Mouse (Mus musculus): ENCODE measurements around the gene Pfdn2. TPM values are rescaled to one million over a fixed set of nuclear protein-coding genes. Genes with fewer than 3 reads are reported as not detected.

The Pfdn2 gene
- polyA plus RNA-seq, 1 experiment from 2014 or later = 134 TPM

- Histone ChIP-seq H3K36me3 (peaks cover 4% of the 10 kb centered on the region; the same call in 1 of the 2 replicates), H3K4me3 (peak overlapping the region; percentile 77), H3K9me3 (replicated peaks) (no peaks in the 10 kb centered on the region), H3K9ac (peak overlapping the region; percentile 91), H3K27me3 (no peaks in the 10 kb centered on the region), H3K27ac (peak overlapping the region; percentile 99), H3K4me1 (peaks cover 37% of the 10 kb centered on the region), H3K4me2 (replicated peaks) (peak overlapping the region; percentile 81)
- ATAC-seq (ENCODE audit: low FRiP score) = peak; percentile 90
- WGBS = 2% methylated on average over 44 of the region's 61 CpGs
Observed at GRCm38 (mm10) chr1:171329433-171330215, 15.8 kb upstream of the Pfdn2 start.

- WGBS = under 1% methylated on average over 4 of the region's 4 CpGs
- Histone ChIP-seq H3K27me3 (no peaks in the 10 kb centered on the region), H3K4me3 (peak overlapping the region; percentile 77), H3K9ac (peak overlapping the region; percentile 91), H3K9me3 (replicated peaks) (no peaks in the 10 kb centered on the region), H3K4me2 (replicated peaks) (peak overlapping the region; percentile 81), H3K4me1 (peaks cover 37% of the 10 kb centered on the region), H3K27ac (peak overlapping the region; percentile 99), H3K36me3 (peaks cover 4% of the 10 kb centered on the region; the same call in 1 of the 2 replicates)
- ATAC-seq (ENCODE audit: low FRiP score) = 0 out of 2 replicates have a peak, but pooled peaks have one; percentile 20
Observed at GRCm38 (mm10) chr1:171330216-171330560, 15.3 kb upstream of the Pfdn2 start.

DNA sequence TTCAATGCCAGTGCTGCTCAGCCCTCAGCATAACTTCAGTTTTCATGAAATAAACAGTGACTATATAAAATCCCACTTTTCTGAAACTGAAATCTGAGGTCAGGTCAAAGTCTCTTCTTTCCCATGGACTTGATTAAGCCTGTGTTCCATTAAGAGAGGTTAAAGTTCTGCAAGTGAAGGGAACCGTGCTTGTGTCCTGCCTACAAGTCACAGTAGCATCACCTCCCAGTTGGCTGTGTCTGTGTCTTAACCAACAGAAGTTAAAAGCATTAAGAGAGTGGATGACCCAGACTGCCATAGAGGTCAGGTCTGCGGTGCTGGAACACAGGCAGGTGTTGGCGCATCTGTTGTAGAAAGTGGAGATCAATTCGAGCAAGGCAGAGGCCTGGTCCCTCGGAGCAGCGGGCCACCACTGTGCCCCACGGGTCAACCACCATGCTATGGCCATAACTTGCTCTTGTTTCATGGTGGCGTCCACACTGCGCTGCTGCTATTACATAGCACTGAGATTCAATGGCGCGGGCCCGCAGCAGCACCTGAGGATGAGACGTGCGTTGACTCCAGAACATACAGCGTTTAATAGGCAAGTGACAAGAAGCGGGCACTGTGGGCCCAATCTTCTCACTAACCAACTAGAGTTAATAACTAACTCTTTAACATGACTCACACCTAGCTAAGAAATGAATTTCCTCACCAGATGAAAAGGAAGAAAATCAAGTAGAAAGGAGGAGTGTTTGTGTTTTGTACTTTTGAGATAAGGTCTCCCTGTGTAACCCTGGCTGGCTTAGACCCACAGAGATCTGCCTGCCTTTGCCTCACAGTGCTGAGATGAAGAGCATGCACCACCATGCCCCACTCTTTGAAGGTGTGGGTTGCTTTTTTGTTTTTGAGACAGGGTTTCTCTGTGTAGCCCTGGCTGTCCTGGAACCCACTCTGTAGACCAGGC, 2.9 kb upstream of the Pfdn2 start:
- ATAC-seq (ENCODE audit: low FRiP score) = no peak
- Histone ChIP-seq H3K9ac (no peak overlapping the region), H3K9me3 (replicated peaks) (peaks cover 4% of the 10 kb centered on the region), H3K4me2 (replicated peaks) (no peak overlapping the region), H3K27me3 (no peaks in the 10 kb centered on the region), H3K36me3 (peaks cover 60% of the 10 kb centered on the region), H3K4me1 (peaks cover 20% of the 10 kb centered on the region), H3K27ac (no peak overlapping the region), H3K4me3 (no peak overlapping the region)
- 95% methylated on average over 16 of the region's 16 CpGs for WGBS

DNA sequence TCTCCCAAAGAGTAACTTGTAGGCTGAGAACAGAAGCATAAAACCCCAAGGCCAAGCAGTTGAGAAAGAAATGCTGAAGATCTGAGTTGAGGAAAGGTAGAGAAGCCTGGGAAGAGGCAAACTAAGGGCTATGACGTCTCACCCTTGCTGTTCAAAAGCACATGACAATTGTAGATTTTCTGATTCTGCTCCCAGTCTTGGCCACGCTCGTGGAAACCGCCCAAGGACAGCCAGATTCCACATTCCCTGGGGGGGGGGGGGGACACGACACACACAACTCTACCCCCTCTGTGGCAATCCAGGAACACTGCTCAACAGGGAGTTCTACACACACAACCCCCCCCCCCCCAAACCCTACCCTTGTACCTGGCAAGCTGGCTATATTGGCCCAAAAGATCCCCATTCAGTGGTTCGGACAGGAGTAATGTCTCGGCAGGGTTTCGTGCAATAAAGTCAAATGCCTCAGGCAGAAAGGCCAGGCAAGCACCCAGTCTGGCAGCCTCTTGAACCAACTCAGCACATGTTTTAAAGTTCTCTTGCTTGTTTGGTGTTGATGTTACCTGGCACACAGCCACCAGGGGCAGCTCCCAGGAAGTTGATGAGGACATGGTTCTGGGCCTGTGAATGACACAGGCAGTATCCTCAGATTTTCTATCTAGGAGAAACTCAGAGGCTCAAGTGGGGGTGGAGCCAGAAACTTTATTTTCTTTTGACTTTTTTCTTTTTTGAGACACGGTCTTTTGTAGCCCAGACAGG, 1.4 kb upstream of the Pfdn2 start:
- H3K27me3 ChIP-seq = no peaks in the 10 kb centered on the region
- H3K27ac ChIP-seq = no peak overlapping the region
- H3K9me3 ChIP-seq (replicated peaks) = peaks cover 4% of the 10 kb centered on the region
- WGBS = 89% methylated on average over 9 of the region's 9 CpGs
- H3K36me3 ChIP-seq = peaks cover 46% of the 10 kb centered on the region
- H3K9ac ChIP-seq = no peak overlapping the region
- no peak for ATAC-seq (ENCODE audit: low FRiP score)
- peak overlapping the region; percentile 89; the same call in 1 of the 2 replicates for H3K4me2 ChIP-seq (replicated peaks)
- H3K4me3 ChIP-seq = no peak overlapping the region
- peaks cover 20% of the 10 kb centered on the region for H3K4me1 ChIP-seq

DNA sequence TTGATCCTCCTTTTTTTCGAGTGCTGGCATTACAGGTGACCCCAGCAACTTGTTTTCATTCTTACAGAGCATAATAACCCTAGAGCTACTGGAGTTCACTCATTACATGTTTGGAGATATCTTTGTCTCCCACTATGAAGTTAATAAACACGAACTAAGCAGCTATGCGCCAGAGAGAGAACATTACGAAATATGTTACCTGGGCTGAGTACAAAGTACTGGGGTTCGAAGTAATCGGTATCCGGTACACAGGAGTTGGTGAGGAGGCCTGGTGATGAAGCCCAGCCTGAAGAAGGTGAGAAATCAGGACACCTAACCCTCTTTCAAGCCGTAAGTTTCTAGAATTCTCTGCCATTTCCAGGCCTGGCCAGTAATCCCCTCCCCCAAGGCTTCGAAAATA, 755 bp upstream of the Pfdn2 start:
- Histone ChIP-seq H3K9me3 (replicated peaks) (peaks cover 4% of the 10 kb centered on the region), H3K4me2 (replicated peaks) (peak overlapping the region; percentile 89), H3K27ac (no peak overlapping the region), H3K9ac (peak overlapping the region; percentile 83), H3K4me1 (peaks cover 20% of the 10 kb centered on the region), H3K27me3 (no peaks in the 10 kb centered on the region), H3K4me3 (peak overlapping the region; percentile 68), H3K36me3 (peaks cover 40% of the 10 kb centered on the region)
- no peak for ATAC-seq (ENCODE audit: low FRiP score)
- WGBS = 80% methylated on average over 9 of the region's 9 CpGs

- H3K4me3 ChIP-seq = peak overlapping the region; percentile 68
- H3K4me1 ChIP-seq = peaks cover 20% of the 10 kb centered on the region
- H3K9me3 ChIP-seq (replicated peaks) = peaks cover 4% of the 10 kb centered on the region
- no peaks in the 10 kb centered on the region for H3K27me3 ChIP-seq
- H3K36me3 ChIP-seq = peaks cover 27% of the 10 kb centered on the region
- H3K27ac ChIP-seq = 0 out of 2 replicates have a peak overlapping the region, but pooled peaks have one; percentile 56
- under 1% methylated on average over 14 of the region's 14 CpGs for WGBS
- H3K9ac ChIP-seq = peak overlapping the region; percentile 83
- ATAC-seq (ENCODE audit: low FRiP score) = no peak; the same call in 1 of the 2 replicates
- peak overlapping the region; percentile 89 for H3K4me2 ChIP-seq (replicated peaks)
Observed at GRCm38 (mm10) chr1:171346095-171346450, 603 bp downstream of the Pfdn2 start.

DNA sequence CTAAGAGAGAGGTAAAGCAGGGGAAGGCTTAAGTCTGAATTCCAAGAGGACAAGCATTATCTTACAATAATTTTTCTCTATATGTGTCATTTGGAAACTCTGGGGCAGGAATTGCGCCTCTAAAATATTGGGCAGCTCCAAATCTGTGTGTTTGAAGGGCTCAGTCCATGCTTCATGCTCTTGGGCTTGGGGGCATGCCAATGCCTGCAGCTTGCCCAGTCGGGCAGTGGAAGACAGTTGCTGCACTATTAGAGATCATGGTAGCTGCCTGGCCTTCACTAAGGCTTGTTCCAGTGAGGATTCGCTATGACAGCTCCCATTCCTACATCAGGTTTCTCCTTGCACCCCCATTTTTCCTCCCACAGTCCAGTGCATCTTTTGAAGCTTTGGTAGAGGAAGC, 3.2 kb downstream of the Pfdn2 start:
- Histone ChIP-seq H3K4me1 (peaks cover 20% of the 10 kb centered on the region), H3K27me3 (no peaks in the 10 kb centered on the region), H3K4me2 (replicated peaks) (no peak overlapping the region), H3K9me3 (replicated peaks) (peaks cover 4% of the 10 kb centered on the region), H3K27ac (no peak overlapping the region), H3K9ac (no peak overlapping the region), H3K4me3 (no peak overlapping the region), H3K36me3 (0 out of 2 replicates have a peak, but pooled peaks cover under 1% of the 10 kb centered on the region)
- no peak for ATAC-seq (ENCODE audit: low FRiP score)
- 98% methylated on average over 3 of the region's 3 CpGs for WGBS

DNA sequence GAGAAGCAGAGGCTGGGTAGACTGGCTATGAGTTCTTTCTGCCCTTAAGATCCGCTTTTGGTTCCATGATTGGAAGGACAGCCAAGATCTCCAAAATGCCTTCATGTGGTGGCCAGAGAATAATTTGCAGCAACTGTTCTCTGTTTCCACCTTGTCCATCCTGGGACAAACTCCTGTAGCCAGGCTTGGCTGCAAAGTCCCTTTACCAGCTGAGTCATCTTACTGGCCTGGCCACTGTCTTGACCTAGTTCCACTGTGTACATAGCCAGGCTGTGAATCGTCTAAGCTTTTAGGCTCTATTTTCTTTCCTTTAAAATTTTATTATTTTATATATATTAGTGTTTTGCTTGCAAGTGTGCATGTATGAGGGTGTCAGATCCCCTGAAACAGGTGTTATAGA, 3.7 kb downstream of the Pfdn2 start:
- H3K9ac ChIP-seq = no peak overlapping the region
- H3K27me3 ChIP-seq = no peaks in the 10 kb centered on the region
- H3K4me1 ChIP-seq = peaks cover 19% of the 10 kb centered on the region
- H3K36me3 ChIP-seq = no peaks in the 10 kb centered on the region
- peaks cover 4% of the 10 kb centered on the region for H3K9me3 ChIP-seq (replicated peaks)
- WGBS = 95% methylated on average over 2 of the region's 2 CpGs
- no peak overlapping the region for H3K4me2 ChIP-seq (replicated peaks)
- no peak overlapping the region for H3K27ac ChIP-seq
- no peak overlapping the region for H3K4me3 ChIP-seq
- ATAC-seq (ENCODE audit: low FRiP score) = no peak

- WGBS = 79% methylated on average over 5 of the region's 5 CpGs
- H3K27me3 ChIP-seq = no peaks in the 10 kb centered on the region
- ATAC-seq (ENCODE audit: low FRiP score) = no peak
- peaks cover 6% of the 10 kb centered on the region; the same call in 1 of the 2 replicates for H3K4me1 ChIP-seq
- no peak overlapping the region for H3K9ac ChIP-seq
- H3K27ac ChIP-seq = no peak overlapping the region
- peaks cover 3% of the 10 kb centered on the region for H3K9me3 ChIP-seq (replicated peaks)
- H3K36me3 ChIP-seq = peaks cover 8% of the 10 kb centered on the region
- H3K4me2 ChIP-seq (replicated peaks) = no peak overlapping the region
- H3K4me3 ChIP-seq = no peak overlapping the region
Observed at GRCm38 (mm10) chr1:171355812-171356340, 10.4 kb downstream of the Pfdn2 start.

DNA sequence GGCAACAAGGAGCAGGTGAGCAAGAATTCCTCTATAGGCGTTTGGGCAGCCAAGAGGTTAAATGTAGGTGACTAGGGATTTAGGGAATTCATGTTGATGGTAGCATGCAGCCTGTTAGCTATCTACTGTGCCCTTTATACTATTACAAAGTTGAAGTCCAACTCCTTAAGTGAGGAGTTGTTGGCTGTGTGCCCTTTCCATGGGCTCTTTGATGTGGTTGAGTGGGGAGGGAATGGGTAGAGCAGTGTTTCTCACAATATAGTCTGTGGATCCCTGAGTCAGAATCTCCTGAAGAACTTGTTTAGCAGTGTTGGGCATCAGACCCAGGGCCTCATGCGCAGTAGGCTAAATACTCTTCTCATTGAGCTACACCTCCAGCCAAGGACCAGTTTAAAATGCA, 11.3 kb downstream of the Pfdn2 start:
- Histone ChIP-seq H3K27me3 (no peaks in the 10 kb centered on the region), H3K36me3 (peaks cover 8% of the 10 kb centered on the region), H3K4me1 (peaks cover 12% of the 10 kb centered on the region; the same call in 1 of the 2 replicates), H3K4me2 (replicated peaks) (no peak overlapping the region), H3K27ac (no peak overlapping the region), H3K9ac (no peak overlapping the region), H3K4me3 (no peak overlapping the region), H3K9me3 (replicated peaks) (peaks cover 3% of the 10 kb centered on the region)
- no peak for ATAC-seq (ENCODE audit: low FRiP score)
- 86% methylated on average over 2 of the region's 2 CpGs for WGBS

- H3K9ac ChIP-seq = no peak overlapping the region
- H3K4me1 ChIP-seq = peaks cover 12% of the 10 kb centered on the region; the same call in 1 of the 2 replicates
- ATAC-seq (ENCODE audit: low FRiP score) = no peak
- H3K4me3 ChIP-seq = no peak overlapping the region
- 76% methylated on average over 4 of the region's 4 CpGs for WGBS
- no peak overlapping the region for H3K4me2 ChIP-seq (replicated peaks)
- H3K9me3 ChIP-seq (replicated peaks) = peaks cover 3% of the 10 kb centered on the region
- H3K36me3 ChIP-seq = peaks cover 8% of the 10 kb centered on the region
- H3K27ac ChIP-seq = no peak overlapping the region
- no peaks in the 10 kb centered on the region for H3K27me3 ChIP-seq
Observed at GRCm38 (mm10) chr1:171358421-171358820, 13.0 kb downstream of the Pfdn2 start.
